Mouse (Mus musculus) bone marrow macrophage, adult 2 months (primary cell): ENCODE measurements around the gene Rhbg.

Source experiments
- CTCF ChIP-seq: IDR thresholded peaks from 2 replicates; pipeline ENCODE4 v1.5.1; 2012; ENCODE audit warnings: low read depth, mild to moderate bottlenecking, low read length, moderate library complexity
- POLR2A ChIP-seq: IDR thresholded peaks from 2 replicates; pipeline ENCODE4 v1.6.1; 2012; ENCODE audit warnings: mild to moderate bottlenecking, low read depth, low read length, borderline replicate concordance

DNA sequence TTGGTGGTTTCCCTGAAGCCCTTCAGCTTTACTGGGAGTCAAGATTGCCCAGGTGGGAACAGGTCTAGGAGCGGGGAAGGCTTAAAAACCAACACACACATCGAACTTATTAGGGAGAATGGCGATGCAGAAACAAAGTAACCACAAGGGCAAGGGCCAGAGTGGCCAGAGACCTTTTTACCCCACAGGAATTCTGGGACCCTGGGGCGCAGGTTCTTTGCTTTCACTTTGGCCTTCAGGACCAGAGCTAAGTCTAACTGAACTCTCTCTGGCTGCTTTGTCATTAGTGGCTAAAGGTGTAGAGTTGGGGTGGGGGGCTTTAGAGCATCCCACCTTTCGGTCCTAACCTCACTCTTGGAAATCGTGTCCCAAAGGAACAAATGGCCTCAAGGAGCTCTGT lies 38.4 kb downstream of the Rhbg start:
- TF ChIP-seq POLR2A = no peak
- no peak for TF ChIP-seq CTCF
